Mouse (Mus musculus) thymus, adult 2 months (tissue): ENCODE data around the gene Agk. TPM values are rescaled to one million over a fixed set of nuclear protein-coding genes. Genes with fewer than 3 reads are reported as not detected.

Experiments used
- DNase-seq: peaks from one replicate; pipeline ENCODE4 v3.0.0; 2021
- H3K27ac ChIP-seq: fragments of 200-500 bp; 2 replicates; pipeline ENCODE4 v1.5.1; 2012; ENCODE audit warnings: low read length, control low read depth; ENCODE audit not compliant: control insufficient read depth, insufficient read depth
- H3K27me3 ChIP-seq: fragments of 200-500 bp; 2 replicates; pipeline ENCODE4 v1.6.1; 2012; ENCODE audit warnings: mild to moderate bottlenecking, low read length, moderate library complexity, mixed read lengths; ENCODE audit not compliant: control insufficient read depth, insufficient read depth
- H3K36me3 ChIP-seq: fragments of 200-500 bp; 2 replicates; pipeline ENCODE4 v1.6.1; 2012; ENCODE audit warnings: mild to moderate bottlenecking, low read length, moderate library complexity; ENCODE audit not compliant: control insufficient read depth, insufficient read depth
- H3K4me1 ChIP-seq: fragments of 200-500 bp; replicated peaks from 2 replicates; pipeline ENCODE4 v1.6.1; 2012; ENCODE audit warnings: low read length; ENCODE audit not compliant: control insufficient read depth, insufficient read depth
- H3K4me3 ChIP-seq: fragments of 200-500 bp; 2 replicates; pipeline ENCODE4 v1.5.1; 2012; ENCODE audit warnings: mild to moderate bottlenecking, low read length, control low read depth, moderate library complexity; ENCODE audit not compliant: control insufficient read depth, insufficient read depth
- CTCF ChIP-seq: fragments of 200-500 bp; IDR thresholded peaks from 2 replicates; pipeline ENCODE4 v1.5.1; 2012; ENCODE audit warnings: mild to moderate bottlenecking, control low read depth, low read length, moderate library complexity, borderline replicate concordance; ENCODE audit not compliant: control insufficient read depth, poor library complexity, insufficient read depth; ENCODE audit errors: extremely low read depth
- POLR2A ChIP-seq: fragments of 200-500 bp; IDR thresholded peaks from 2 replicates; pipeline ENCODE4 v1.6.1; 2012; ENCODE audit warnings: mild to moderate bottlenecking, low read length, control low read depth, moderate library complexity; ENCODE audit not compliant: control insufficient read depth, poor library complexity, insufficient read depth; ENCODE audit errors: extremely low read depth
- WGBS: fragments of 180-500 bp; shearing (Covaris S2); methylation state at CpG from one replicate; pipeline ENCODE4 v1.1.7; 2018; 5-methylcytosine and 5-hydroxymethylcytosine counted together
- polyA plus RNA-seq: library from polyadenylated mRNA; depleted of rRNA; stranded (reverse); fragments of >200 nt; gene quantifications from 2 replicates; pipeline ENCODE4 v1.2.3, GENCODE M21; 2012; rRNA removed

Agk gene
- polyA plus RNA-seq, result 18.9 and 19.4 TPM in 2 replicates

DNA sequence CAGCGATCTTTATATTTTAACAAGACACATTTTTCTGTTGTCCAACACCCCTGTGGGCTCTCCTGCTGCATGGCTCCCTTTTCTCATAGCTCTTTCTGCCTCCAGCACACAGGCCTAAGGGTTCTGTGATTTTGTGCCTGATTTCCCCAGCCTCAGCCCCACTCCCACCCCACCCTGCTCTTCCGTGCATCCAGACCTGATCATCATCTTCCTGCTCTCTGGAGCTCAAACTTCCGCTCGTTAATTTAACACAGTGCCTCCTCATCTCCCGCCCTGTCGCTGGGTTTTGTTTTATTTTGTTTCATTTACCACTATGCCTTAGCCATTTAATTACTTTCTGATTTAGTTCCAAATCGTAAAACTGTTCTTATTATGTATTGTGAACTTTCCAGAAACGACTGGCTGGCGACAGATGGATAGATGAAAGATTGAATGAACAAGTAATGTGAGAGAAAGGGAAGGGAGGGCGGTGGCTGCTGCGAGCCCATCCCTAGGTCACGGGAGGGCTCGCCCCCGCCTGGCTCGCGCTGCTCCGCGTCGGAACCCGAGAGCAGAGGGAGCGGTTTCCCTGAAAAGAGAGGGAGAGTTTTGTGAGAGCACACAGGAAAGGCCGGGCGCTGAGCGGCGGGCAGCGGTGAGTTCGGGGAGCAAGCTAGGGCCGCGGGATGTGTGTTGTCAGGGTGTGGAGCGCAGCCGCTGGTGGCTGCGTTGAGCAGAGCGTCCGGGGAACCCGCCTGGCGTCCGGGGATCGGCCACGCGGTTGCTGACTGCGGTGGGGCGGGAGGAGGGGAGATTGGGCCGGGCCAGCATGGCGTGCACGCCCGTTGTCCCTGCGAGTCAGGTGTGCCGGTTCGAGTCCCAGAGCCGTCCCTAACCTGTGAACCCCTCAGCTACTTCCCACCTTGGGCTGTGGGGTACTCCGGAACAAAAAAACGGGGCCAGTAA, at the start of gene Agk:
Gene Agk, plus strand, starts transcription at position 276 of the 945 bp plus-strand sequence.
- Histone ChIP-seq H3K36me3 (peaks cover 8% of the 10 kb centered on the region), H3K4me1 (peaks cover 6% of the 10 kb centered on the region), H3K27ac (peak within 1 kb of the TSS; percentile 89), H3K27me3 (no peaks in the 10 kb centered on the region), H3K4me3 (peak within 1 kb of the TSS; percentile 76)
- 1% methylated on average over 52 of the region's 52 CpGs for WGBS
- 0 out of 2 replicates have a peak, but pooled peaks have one; percentile 29 for TF ChIP-seq POLR2A
- peak; percentile 39; the same call in 1 of the 2 replicates for TF ChIP-seq CTCF
- peak; percentile 79 for DNase-seq

DNA sequence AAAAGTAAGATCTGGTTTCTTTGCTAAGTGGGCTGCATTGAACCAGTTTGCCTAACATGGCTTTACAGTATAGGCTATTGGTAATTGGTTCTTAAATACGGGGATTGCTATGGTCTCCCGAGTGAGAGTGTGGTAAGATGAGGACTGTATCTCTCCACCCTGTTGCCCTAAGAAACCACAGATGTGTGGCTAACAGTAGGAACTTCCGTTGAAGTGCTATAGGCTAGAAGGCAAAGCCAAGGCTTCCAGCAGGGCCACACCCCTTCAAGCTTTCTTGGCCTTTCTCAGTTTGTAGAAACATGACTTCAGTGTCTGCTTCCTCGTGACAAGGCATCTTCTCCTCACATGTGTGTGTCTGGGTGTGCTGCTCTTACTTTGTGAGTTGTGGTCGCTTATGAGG, 24.3 kb upstream of the Agk start:
- no peak for TF ChIP-seq CTCF
- no peak for TF ChIP-seq POLR2A
- Histone ChIP-seq H3K27me3 (no peaks in the 10 kb centered on the region), H3K36me3 (no peaks in the 10 kb centered on the region), H3K4me1 (no peaks in the 10 kb centered on the region), H3K4me3 (no peak overlapping the region), H3K27ac (no peak overlapping the region)
- WGBS, result 43% methylated on average over 5 of the region's 5 CpGs
- DNase-seq, result no peak

DNA sequence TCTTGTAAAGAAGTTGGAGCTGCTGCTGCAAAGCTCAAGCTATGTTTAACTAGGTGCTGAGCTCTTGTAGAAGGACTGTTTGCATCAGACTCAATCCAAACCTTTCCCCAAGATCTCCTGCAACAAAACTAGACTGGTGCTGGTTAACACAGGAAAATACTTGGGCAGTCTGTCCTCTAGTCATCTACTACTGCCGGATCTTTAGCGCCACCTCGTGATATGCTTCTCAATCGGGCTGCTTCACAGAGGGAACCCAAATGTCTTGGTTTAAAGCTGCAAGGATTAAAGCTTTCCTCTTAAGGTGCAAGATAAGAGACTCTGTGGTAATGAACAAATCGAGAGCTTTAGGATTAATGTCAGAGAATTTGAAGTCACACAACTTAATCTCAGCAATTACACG, 21.6 kb upstream of the Agk start:
- Histone ChIP-seq H3K36me3 (no peaks in the 10 kb centered on the region), H3K4me1 (no peaks in the 10 kb centered on the region), H3K4me3 (no peak overlapping the region), H3K27me3 (no peaks in the 10 kb centered on the region), H3K27ac (no peak overlapping the region)
- TF ChIP-seq POLR2A (no peak), CTCF (no peak)
- 17% methylated on average over 6 of the region's 6 CpGs for WGBS
- DNase-seq, result peak; percentile 28

DNA sequence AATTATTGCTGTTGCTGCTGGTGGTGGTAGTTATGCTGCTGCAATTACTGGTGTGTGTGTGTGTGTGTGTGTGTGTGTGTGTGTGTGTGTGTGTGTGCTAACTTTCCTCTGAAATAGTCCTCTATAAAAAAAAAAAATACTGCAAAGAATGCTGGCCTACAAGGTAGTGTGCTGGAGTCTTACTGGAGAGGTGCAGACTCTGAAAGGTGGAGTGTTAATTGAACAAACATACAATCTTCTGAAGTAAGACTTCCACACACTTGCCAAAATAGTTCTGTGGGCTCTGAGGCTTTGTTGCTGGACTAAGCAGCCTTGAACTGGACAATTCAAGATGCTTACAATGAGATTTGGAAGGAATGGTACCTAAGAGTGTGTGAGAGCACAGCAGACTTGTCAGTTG, 20.0 kb upstream of the Agk start:
- Histone ChIP-seq H3K27me3 (no peaks in the 10 kb centered on the region), H3K4me3 (no peak overlapping the region), H3K27ac (no peak overlapping the region), H3K4me1 (no peaks in the 10 kb centered on the region), H3K36me3 (no peaks in the 10 kb centered on the region)
- TF ChIP-seq POLR2A, result no peak
- TF ChIP-seq CTCF, result no peak
- DNase-seq, result no peak

DNA sequence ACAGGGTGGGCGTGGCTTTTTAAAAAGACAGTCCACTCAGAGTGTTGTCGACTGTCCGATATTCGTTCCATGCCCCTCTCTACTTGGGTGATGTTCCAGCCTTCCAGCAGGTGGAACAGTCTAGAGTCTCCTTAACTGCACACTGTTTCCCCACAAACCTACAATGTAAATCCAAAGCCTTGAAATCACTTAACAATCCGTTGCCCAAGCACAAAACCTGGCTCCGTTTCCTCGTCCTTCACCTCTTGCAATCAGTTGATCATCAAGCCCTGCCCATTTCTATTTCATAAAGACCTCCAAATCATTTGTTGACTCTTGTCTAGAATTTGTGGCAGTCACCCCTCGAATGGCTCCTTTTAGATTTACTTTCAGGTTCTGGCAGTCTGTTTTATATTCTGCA, 1.4 kb downstream of the Agk start:
- WGBS, result 96% methylated on average over 8 of the region's 8 CpGs

DNA sequence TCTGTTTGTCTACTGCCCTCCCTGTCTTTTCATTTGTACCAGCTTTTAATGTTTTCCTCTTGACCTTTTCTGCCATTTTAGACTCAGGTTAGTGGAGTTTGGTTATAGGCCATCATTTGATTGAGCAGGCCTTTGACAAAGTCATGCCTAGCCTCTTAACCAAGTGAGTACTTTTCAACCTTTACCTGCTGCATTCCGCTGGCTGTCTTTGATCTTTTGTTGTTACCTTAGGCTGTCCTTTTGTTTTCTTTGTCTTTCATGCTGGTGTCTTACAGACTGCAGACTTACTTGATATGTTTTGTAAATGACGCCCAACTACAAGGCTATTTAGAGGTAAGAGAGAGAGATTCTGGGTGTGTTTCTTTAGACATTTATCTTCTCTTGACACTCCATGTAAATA, 8.5 kb downstream of the Agk start:
- no peak for DNase-seq
- Histone ChIP-seq H3K4me1 (no peaks in the 10 kb centered on the region), H3K27ac (no peak overlapping the region), H3K36me3 (peaks cover 48% of the 10 kb centered on the region), H3K27me3 (no peaks in the 10 kb centered on the region), H3K4me3 (no peak overlapping the region)
- 98% methylated on average over 2 of the region's 2 CpGs for WGBS
- TF ChIP-seq CTCF (no peak), POLR2A (no peak)

More for the DNA sequence above, 1.4 kb downstream of the Agk start:
- peaks cover 6% of the 10 kb centered on the region for H3K4me1 ChIP-seq
- H3K27me3 ChIP-seq, result no peaks in the 10 kb centered on the region
- H3K4me3 ChIP-seq, result no peak overlapping the region
- no peak for DNase-seq
- peaks cover 14% of the 10 kb centered on the region for H3K36me3 ChIP-seq
- TF ChIP-seq POLR2A (no peak), CTCF (no peak)
- no peak overlapping the region for H3K27ac ChIP-seq
